Mouse (Mus musculus) heart, embryonic 16.5 days (tissue): ENCODE data around the gene Aprt. TPM values are rescaled to one million over a fixed set of nuclear protein-coding genes. Genes with fewer than 3 reads are reported as not detected.

Source experiments
- ATAC-seq: fragments of 200-750 bp; cut with Nextera tagmentation; replicated peaks from 2 replicates; pipeline ENCODE4 v1.8.0; 2017; ENCODE audit warnings: moderate number of reproducible peaks; ENCODE audit not compliant: insufficient read depth, low FRiP score; ENCODE audit errors: extremely low read depth
- H3K27ac ChIP-seq: fragments of 300-500 bp; sonication (generic); 2 replicates; pipeline ENCODE4 v1.5.1; 2014; ENCODE audit warnings: mild to moderate bottlenecking, low read length, control low read depth, moderate library complexity
- H3K27me3 ChIP-seq: fragments of 300-500 bp; sonication (generic); 2 replicates; pipeline ENCODE4 v1.6.1; 2014; ENCODE audit warnings: low read length, mixed read lengths; ENCODE audit not compliant: control insufficient read depth, insufficient read depth
- H3K36me3 ChIP-seq: fragments of 300-500 bp; sonication (generic); 2 replicates; pipeline ENCODE4 v1.6.1; 2014; ENCODE audit not compliant: control insufficient read depth, insufficient read depth
- H3K4me1 ChIP-seq: fragments of 300-500 bp; sonication (generic); 2 replicates; pipeline ENCODE4 v1.6.1; 2014; ENCODE audit warnings: low read length, mixed read lengths; ENCODE audit not compliant: control insufficient read depth, insufficient read depth
- H3K4me2 ChIP-seq: fragments of 300-500 bp; sonication (generic); 2 replicates; pipeline ENCODE4 v1.6.1; 2014; ENCODE audit warnings: low read depth, mild to moderate bottlenecking, control low read depth, low read length
- H3K4me3 ChIP-seq: fragments of 300-500 bp; sonication (generic); 2 replicates; pipeline ENCODE4 v1.5.1; 2014; ENCODE audit warnings: mild to moderate bottlenecking, control low read depth, low read length
- H3K9ac ChIP-seq: fragments of 300-500 bp; sonication (generic); 2 replicates; pipeline ENCODE4 v1.6.1; 2014; ENCODE audit warnings: low read length, control low read depth
- H3K9me3 ChIP-seq: fragments of 300-500 bp; sonication (generic); replicated peaks from 2 replicates; pipeline ENCODE4 v1.6.1; 2016; ENCODE audit warnings: low read length; ENCODE audit not compliant: control insufficient read depth
- WGBS: fragments of 180-500 bp; shearing (Covaris S2); extraction: QIAGEN DNeasy Blood & Tissue Kit; methylation state at CpG from one replicate; pipeline ENCODE4 v1.1.7; 2014; 5-methylcytosine and 5-hydroxymethylcytosine counted together
- polyA plus RNA-seq: library from polyadenylated mRNA; unstranded; fragments of >200 nt; fragmentation: Nextera tagmentation; extraction: Ambion mirVana; gene quantifications from 2 replicates; pipeline ENCODE4 v1.2.1, GENCODE M21; 2015

Gene Aprt
- polyA plus RNA-seq, 1 experiment from 2014 or later = 159 TPM

DNA sequence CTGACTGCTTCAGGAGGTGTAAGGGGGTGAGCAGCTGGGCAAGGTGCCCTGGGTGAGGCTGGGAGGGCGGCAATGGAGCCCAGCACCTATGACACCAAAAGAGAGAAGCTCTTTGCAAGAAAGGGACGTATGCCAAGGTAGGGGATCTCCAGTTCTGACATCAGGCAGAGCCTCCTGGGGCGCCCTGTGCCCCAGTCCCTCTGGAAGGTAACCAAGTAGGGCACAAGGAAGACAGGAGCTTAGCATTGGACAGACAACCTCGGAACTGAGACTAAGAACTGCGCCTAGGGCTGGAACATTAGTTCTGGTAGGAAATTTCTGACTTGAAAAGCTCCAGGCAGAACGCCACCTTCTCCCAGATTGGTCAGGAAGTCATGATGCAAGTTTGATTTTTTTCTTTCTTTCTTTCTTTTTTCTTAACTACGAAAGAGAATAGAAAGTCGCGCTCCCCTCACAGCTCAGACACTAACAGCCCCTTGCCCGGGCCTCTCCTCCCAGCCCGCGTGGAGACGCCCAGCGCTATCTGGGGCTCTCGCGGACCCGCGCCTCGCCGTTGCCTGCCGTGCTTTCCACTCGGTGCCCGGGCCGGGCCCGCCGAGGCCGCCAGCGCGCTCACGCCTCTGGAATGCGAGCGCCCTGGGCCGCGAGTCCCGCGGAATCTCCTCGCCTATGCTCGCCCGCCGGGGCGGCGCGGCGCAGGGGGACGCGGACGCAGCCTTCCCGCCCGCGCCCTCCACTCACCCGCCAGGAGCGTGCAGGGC is 26.3 kb downstream of the Aprt start:
- peak; percentile 56 for ATAC-seq
- Histone ChIP-seq H3K27ac (peak overlapping the region; percentile 87), H3K27me3 (no peaks in the 10 kb centered on the region), H3K9me3 (no peaks in the 10 kb centered on the region), H3K4me2 (peak overlapping the region; percentile 92), H3K9ac (peak overlapping the region; percentile 95), H3K4me1 (peaks cover 36% of the 10 kb centered on the region), H3K4me3 (peak overlapping the region; percentile 81), H3K36me3 (no peaks in the 10 kb centered on the region)
- WGBS = 3% methylated on average over 52 of the region's 52 CpGs

DNA sequence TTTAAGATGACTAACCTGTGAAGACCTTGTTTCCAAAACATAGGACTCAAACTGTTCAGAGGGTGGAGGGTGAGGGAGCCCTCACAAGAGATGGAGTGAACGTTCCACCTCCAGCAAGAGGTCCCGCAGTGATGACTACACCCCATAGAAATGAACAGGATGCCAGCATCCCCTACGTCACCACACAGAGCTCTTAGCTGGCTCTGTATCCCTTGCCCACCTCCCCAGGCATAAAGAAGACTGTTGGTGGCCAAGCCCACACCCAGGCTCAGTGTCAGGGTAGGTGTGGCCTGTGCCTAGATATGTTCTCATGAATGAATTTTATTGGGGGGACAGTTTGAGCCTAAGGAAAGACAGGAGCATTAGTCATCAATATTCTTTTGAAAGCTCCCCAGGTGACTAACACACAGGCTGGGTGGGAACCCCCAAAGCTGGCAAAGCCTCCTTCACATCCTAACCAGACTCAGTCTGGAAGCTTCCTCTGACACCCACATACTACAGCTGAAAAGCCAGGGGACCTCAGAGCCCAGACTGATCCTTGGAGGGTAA is 27.7 kb downstream of the Aprt start:
- H3K36me3 ChIP-seq = no peaks in the 10 kb centered on the region
- peak overlapping the region; percentile 81; the same call in 1 of the 2 replicates for H3K4me3 ChIP-seq
- peak overlapping the region; percentile 92 for H3K4me2 ChIP-seq
- no peak for ATAC-seq
- peak overlapping the region; percentile 78; the same call in 1 of the 2 replicates for H3K27ac ChIP-seq
- 61% methylated on average over 3 of the region's 3 CpGs for WGBS
- H3K27me3 ChIP-seq = no peaks in the 10 kb centered on the region
- no peaks in the 10 kb centered on the region for H3K9me3 ChIP-seq
- peaks cover 36% of the 10 kb centered on the region for H3K4me1 ChIP-seq
- peak overlapping the region; percentile 33; the same call in 1 of the 2 replicates for H3K9ac ChIP-seq

DNA sequence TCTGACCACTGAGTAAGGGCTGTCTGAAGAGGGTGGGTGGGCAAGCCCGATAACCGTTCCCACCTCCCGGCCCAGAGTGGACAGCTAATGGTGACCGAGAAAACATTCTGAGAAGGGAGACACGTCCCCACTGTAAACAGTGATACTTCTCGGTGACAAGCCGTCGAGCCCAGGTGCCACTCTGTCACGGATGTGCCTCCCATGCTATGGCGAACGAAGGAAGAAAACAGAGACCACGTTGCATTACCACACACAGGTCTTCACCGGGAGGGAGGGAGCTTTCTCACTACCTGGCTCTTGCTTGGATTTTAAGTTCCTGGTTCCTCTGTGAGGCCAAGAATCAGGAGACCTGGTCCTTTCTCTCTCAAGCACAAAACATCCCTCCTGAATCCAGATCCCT is 28.4 kb downstream of the Aprt start:
- no peaks in the 10 kb centered on the region for H3K36me3 ChIP-seq
- H3K9ac ChIP-seq = peak overlapping the region; percentile 33
- no peaks in the 10 kb centered on the region for H3K27me3 ChIP-seq
- H3K4me1 ChIP-seq = peaks cover 36% of the 10 kb centered on the region
- H3K9me3 ChIP-seq = no peaks in the 10 kb centered on the region
- WGBS = 57% methylated on average over 13 of the region's 13 CpGs
- peak overlapping the region; percentile 78 for H3K27ac ChIP-seq
- peak overlapping the region; percentile 92 for H3K4me2 ChIP-seq
- H3K4me3 ChIP-seq = no peak overlapping the region
- ATAC-seq = no peak

DNA sequence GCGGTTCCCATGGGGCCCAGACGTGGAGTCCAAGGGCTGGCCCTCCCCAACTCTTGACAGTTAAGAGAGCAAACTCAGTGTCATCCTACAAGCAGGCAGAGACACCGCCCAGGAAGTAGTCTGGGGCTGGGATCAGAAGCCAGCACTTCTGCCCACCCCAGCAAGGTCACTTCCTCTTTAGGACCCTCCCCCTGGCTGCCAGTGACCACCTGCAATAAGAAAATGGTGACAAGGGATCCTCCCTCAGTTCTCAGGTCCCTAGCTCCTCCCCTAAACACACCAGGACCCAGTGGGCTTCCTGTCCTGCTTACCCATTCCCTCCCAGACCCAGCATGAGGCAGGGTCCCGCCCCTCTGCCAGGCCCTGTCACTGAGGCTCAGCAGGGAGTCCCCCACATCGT is 28.9 kb downstream of the Aprt start:
- ATAC-seq = no peak
- H3K27ac ChIP-seq = peak overlapping the region; percentile 78

DNA sequence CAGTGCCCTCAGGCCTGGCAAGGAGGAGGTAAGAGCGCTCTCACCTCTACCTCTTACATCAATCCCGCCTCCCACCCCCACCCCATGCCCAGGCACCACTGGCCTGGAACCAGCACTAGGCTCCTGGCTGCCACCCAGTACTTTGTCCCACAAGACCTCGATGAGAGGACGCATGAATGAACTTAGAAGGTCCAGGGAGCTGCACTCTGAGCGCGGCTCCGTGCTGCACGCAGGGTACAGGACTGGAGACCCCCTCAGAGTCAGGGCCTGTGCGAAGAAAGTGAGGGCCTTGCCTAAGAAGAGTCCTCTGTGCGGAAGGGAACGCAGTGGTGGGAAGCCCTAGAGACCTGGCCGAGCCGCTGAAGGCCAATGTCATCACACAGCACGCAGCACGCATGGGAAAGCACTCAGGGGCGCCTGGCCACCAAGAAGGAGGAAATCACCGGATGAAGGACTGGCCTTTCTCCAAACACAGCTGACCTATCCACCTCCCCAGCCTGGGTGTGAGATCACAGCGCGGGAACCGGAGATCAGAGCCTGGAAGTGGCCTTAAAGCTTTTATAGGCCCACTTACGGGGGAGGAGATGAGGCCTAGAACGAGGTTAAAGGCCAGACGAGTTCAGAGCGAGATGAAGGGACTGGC is 29.8 kb downstream of the Aprt start:
- ATAC-seq = no peak

More for the DNA sequence above, 28.9 kb downstream of the Aprt start:
- Histone ChIP-seq H3K36me3 (no peaks in the 10 kb centered on the region), H3K27me3 (no peaks in the 10 kb centered on the region), H3K4me1 (peaks cover 36% of the 10 kb centered on the region), H3K4me2 (peak overlapping the region; percentile 92), H3K4me3 (peak overlapping the region; percentile 13; the same call in 1 of the 2 replicates), H3K9me3 (no peaks in the 10 kb centered on the region), H3K9ac (peak overlapping the region; percentile 63)
- WGBS = 41% methylated on average over 5 of the region's 5 CpGs

DNA sequence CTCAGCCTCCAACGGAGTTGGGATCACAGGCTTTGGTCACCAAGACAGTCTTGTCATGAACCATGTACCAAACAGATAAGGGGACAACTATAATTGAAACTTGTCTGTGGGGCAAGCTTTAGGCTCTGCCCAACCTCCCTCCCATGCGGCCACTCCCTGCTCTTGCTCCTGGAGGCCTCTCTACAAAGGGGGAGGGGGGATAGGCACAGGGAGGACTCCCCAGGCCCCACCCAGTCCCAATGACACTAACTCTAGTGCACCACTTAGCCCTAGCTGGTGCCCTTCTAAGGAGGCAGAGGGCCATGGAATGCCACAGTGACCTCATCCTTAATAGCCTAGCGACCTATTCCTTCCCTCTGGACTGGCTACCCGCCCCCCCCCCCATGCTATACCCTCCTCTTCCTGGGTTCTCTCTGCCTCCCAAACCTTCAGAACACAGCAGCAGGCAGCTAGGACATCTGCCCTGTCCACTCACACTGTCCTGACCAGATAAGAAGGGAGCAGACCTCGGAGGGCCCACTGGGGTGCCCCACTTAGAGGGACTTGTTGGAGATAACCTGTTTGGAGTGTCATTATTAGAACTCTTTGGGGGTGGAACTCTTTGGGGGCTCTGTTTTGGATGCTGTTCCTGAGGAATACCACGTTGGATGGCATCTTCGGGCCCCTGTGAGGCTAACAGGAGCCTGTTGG is 30.5 kb downstream of the Aprt start:
- ATAC-seq = no peak
- H3K4me1 ChIP-seq = peaks cover 36% of the 10 kb centered on the region
- 56% methylated on average over 7 of the region's 7 CpGs for WGBS
- H3K36me3 ChIP-seq = no peaks in the 10 kb centered on the region
- H3K27ac ChIP-seq = peak overlapping the region; percentile 78
- H3K27me3 ChIP-seq = no peaks in the 10 kb centered on the region
- H3K9me3 ChIP-seq = no peaks in the 10 kb centered on the region
- H3K4me3 ChIP-seq = no peak overlapping the region
- peak overlapping the region; percentile 63 for H3K9ac ChIP-seq
- H3K4me2 ChIP-seq = no peak overlapping the region; the same call in 1 of the 2 replicates

More for the DNA sequence above, 29.8 kb downstream of the Aprt start:
- 43% methylated on average over 24 of the region's 24 CpGs for WGBS
- Histone ChIP-seq H3K9me3 (no peaks in the 10 kb centered on the region), H3K4me2 (peak overlapping the region; percentile 92), H3K27ac (peak overlapping the region; percentile 78), H3K27me3 (no peaks in the 10 kb centered on the region), H3K4me1 (peaks cover 36% of the 10 kb centered on the region), H3K9ac (peak overlapping the region; percentile 63), H3K4me3 (peak overlapping the region; percentile 13; the same call in 1 of the 2 replicates), H3K36me3 (no peaks in the 10 kb centered on the region)

DNA sequence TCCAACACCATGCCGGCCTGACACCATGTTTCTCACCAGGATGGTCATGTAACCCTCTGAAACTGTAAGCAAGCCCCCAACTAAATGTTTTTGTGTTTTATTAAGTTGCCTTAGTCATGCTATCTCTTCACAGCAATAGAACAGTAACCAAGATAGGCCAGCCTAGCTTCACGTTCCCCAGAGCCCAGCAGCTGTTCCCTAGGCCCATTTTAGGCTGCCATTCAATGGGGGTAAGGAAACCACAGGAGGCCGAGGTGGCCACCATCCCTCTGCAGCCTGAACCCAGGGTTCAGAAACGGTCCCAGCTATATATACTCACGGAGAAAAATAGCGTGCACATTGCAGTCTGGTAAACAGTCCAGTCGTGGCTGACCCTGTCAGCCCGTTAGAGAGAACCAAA is 32.6 kb downstream of the Aprt start:
- Histone ChIP-seq H3K4me1 (peaks cover 34% of the 10 kb centered on the region), H3K4me2 (no peak overlapping the region)
- WGBS = 84% methylated on average over 8 of the region's 8 CpGs

DNA sequence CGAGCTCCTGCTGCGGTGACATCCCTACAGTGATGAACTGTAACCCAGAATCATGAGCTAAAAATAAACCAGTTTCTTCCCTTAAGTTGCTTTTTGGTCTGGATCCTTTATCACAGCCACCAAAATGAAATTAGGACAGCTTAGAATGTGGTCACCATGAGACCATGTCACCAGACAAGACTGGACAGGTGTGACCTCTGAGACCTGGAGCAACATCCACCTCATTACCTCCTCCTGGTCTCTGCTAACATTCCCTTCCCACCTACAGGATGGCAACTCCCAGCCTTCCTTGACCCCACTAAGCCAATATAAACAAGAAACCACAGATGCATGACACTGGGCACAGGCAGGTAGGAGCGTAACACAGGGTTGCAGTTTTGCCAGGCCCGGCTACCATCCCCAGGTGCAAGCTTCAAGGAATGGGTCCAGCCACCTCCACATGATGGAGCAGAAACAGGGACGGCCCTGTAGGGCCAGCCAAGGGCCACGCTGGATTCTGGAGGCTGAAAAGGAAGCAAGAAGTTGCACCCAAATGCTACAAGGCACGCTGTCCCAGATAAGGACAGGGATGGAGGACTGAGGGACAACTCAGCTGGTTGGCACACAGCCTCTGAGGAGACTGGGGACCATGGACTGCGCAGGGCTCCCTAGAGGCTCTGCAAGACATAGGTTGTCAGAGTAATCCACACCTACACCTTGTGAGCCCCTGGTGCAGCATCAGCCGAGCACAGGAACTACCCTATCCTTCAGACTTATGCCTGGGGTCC is 38.2 kb downstream of the Aprt start:
- H3K9me3 ChIP-seq = 0 out of 2 replicates have a peak, but pooled peaks cover 2% of the 10 kb centered on the region
- no peaks in the 10 kb centered on the region for H3K36me3 ChIP-seq
- no peak overlapping the region for H3K27ac ChIP-seq
- no peak overlapping the region for H3K4me2 ChIP-seq
- no peak overlapping the region for H3K4me3 ChIP-seq
- no peak for ATAC-seq
- peaks cover 19% of the 10 kb centered on the region for H3K4me1 ChIP-seq
- H3K9ac ChIP-seq = no peak overlapping the region
- H3K27me3 ChIP-seq = no peaks in the 10 kb centered on the region
- 83% methylated on average over 9 of the region's 9 CpGs for WGBS

More for the DNA sequence above, 32.6 kb downstream of the Aprt start:
- Histone ChIP-seq H3K27me3 (no peaks in the 10 kb centered on the region), H3K9me3 (no peaks in the 10 kb centered on the region), H3K36me3 (no peaks in the 10 kb centered on the region), H3K27ac (no peak overlapping the region), H3K4me3 (no peak overlapping the region), H3K9ac (no peak overlapping the region)
- ATAC-seq = no peak
